Mouse (Mus musculus) cerebellum, adult (tissue): Measurements from ENCODE around the gene Cacna1s.

Experiments
- ATAC-seq: cut with Nextera tagmentation; 2 replicates; pipeline ENCODE4 v1.9.2; 2017; ENCODE audit warnings: mild to moderate bottlenecking, moderate library complexity, mixed read lengths; ENCODE audit not compliant: insufficient number of reproducible peaks, low FRiP score, low TSS enrichment

The Cacna1s gene

GRCm38 (mm10) chr1:136050312-136051012 lies 2.1 kb upstream of the Cacna1s start, which contains the start of gene Ascl5:
Gene Ascl5, plus strand, starts transcription at chr1:136050804.
- ATAC-seq: no peak

GRCm38 (mm10) chr1:136051013-136051315 lies 1.6 kb upstream of the Cacna1s start:
- ATAC-seq: 0 out of 2 replicates have a peak, but pooled peaks have one; percentile 13

DNA sequence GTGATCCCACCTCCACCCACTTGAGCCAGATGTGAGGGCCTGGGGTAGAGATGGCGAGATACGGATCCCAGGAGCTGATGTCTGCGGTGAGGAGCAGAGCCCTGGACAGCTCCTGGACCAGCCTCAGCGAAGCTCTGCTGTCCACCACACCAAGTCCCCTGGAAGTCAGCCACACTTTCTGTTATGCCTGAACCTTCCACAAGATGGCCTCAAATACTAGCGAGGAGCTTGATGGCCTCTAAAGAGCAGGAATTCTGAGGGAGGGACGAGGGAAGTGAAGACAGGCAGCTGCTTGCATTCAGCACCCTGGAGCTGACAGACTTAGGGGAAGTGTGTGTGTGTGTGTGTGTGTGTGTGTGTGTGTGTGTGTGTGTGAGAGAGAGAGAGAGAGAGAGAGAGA lies 1.1 kb upstream of the Cacna1s start:
- peak; percentile 67 for ATAC-seq

- ATAC-seq: no peak
Observed at GRCm38 (mm10) chr1:136055771-136056170, 3.2 kb downstream of the Cacna1s start.

DNA sequence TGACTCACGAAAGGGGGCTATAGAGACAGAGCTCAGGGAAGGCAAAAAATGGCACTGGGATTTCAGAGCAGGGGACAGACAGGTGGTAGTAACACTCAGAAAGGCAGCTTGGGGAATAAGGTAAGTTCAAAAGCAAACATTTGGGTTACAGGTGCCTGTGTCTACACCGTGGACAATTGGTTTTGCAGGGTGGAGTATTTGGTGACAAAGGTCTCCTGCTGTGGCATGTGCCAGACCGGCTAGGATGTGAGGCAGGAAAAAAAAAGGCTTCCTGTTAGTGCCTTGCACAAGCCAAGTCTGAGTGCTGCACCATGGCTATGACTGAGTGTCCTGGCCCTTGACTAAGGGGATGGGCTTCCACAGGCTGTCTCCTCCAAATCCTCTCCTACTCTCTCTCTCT lies 6.0 kb downstream of the Cacna1s start:
- no peak for ATAC-seq

DNA sequence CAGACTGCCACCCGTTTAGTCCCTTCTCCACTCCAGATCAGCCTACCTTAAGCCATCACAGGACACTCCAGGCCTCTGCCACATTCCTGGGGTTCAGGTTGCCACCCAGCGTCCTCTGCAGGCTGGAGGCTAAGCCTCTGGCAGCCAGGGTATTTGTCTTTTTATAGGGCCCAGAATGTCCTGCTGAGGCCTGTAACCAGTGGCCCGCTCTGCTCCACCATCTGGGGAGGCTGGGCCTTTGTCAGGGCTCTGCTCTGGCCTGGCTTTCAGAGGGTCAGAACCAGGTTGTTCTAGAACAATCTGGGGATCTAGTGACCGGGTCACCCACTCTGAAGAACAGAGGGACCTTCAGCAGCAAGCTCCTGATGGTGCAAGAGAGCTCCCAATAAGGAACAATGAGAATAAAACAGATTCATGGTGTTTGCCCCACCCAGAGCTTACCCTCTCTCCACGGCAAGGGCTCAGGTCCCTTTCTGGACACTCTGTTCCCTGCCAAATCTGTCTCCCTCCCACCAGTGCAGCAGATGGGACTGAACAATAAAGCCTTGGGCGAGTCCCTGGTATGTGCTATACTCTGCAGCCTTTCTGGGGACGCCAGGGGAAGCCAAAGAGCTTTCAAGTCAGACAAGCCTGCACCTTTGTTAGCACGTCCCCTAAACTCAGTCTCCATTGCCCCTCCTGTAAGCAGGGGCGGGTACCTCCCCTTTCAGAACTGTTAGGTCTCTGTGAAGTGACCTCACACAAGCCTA lies 8.7 kb downstream of the Cacna1s start:
- peak; percentile 84 for ATAC-seq

DNA sequence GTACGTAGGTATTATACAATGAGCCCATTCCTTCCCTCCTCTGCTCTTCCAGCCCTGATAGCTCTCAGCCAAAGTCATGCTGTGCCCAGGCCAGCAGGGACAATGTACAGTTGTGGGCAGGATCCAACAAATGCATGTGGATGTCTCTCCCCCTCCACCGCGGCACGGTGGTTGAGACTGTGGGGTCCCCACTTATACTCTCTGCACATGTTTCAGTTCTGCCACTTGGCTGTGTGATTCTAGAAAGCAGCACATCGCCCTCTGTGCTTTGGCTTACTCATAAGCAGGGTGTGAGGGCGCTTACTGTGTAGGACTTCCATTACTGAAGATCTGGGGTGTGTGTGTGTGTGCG lies 9.2 kb downstream of the Cacna1s start:
- ATAC-seq: peak; percentile 77

DNA sequence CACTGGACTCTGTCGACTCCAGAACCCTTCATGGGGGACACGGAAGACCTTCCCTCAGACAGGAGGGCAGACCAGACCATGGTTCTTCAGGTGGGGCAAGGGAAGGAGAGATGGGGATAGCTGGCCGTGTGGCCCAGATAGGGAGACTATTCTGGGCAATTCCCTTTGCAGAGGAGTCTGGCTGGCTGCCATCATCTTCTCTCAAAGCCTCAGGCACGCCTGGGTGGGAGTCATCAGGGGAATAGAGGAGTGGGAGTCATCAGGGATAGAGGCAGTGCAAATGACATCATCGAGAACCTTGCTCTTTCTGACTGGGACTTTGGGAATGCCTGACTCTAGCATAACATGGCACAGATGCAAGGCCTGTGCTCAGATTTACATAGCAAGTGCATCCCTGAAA lies 11.4 kb downstream of the Cacna1s start:
- ATAC-seq: no peak

DNA sequence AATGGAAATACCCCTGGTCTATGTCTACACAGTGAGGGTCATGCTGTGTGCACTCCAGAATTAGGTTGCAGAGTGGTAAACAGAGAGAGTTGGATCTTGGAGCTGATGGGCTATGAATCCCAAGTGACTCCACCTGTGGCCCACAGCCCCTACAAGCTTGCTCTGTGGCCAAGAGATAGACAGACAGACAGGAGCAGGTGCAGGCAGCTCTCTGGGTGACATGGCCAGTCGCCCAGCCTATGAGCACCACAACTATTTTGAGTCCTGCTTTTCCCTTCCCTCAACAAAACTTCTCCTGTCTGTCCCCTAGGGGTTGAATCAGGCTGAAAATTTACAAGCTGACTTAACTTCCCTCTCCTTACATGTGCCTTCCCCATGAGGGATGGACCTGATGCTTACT lies 14.1 kb downstream of the Cacna1s start:
- no peak for ATAC-seq

- no peak for ATAC-seq
Observed at GRCm38 (mm10) chr1:136067579-136067978, 15.0 kb downstream of the Cacna1s start.

DNA sequence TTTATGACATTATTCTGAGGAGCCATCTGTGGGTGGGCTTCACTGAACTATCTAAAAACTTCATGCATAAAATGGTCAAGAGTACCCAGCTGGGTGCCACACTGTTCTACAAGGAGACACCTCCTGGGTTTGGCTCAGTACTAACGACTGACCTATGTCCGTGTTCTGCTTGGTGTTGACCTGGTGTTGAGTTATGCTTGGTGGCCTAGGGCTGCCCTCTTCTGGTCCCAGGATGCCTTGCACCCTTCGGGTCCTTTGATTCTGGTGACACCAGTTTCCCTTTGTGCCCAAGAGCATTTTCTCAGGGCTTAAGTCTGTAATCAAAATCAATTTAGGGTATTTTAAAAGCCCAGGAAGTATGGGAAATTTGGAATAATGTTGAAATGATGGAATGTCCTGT lies 23.5 kb downstream of the Cacna1s start:
- peak; percentile 87 for ATAC-seq

- ATAC-seq: no peak
Observed at GRCm38 (mm10) chr1:136077656-136078055, 25.1 kb downstream of the Cacna1s start.

GRCm38 (mm10) chr1:136081161-136081560 lies 28.6 kb downstream of the Cacna1s start:
- ATAC-seq: no peak

- ATAC-seq: no peak
Observed at GRCm38 (mm10) chr1:136085988-136086685, 33.6 kb downstream of the Cacna1s start.

GRCm38 (mm10) chr1:136089368-136090165 lies 37.0 kb downstream of the Cacna1s start:
- ATAC-seq: no peak

DNA sequence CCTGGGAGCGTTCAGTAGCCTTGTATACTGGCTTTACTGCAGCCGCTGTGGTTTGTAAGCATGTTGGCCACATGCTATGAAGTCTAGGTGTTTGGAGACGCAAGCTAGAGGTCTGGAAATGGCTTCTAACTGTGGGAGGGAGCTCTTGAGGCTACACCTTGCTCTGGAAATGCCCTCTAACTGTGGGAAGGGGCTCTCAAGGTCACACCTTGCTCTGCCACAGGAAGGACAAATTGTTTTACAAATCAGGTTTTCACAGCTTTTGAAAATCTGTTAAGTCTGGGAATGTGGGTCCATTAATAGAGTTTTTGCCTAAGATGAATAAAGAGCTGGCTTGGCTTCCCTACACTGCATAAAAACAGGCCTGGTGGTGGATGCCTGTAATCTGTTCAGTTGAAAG lies 41.2 kb downstream of the Cacna1s start:
- ATAC-seq: no peak

GRCm38 (mm10) chr1:136094807-136095206 lies 42.3 kb downstream of the Cacna1s start:
- no peak for ATAC-seq

GRCm38 (mm10) chr1:136102094-136102493 lies 49.5 kb downstream of the Cacna1s start:
- no peak for ATAC-seq

GRCm38 (mm10) chr1:136102551-136102950 lies 50.0 kb downstream of the Cacna1s start:
- ATAC-seq: no peak

GRCm38 (mm10) chr1:136102981-136103380 lies 50.4 kb downstream of the Cacna1s start:
- no peak for ATAC-seq

- ATAC-seq: no peak
Observed at GRCm38 (mm10) chr1:136103696-136104095, 51.1 kb downstream of the Cacna1s start.
